In the genomic region with DNA sequence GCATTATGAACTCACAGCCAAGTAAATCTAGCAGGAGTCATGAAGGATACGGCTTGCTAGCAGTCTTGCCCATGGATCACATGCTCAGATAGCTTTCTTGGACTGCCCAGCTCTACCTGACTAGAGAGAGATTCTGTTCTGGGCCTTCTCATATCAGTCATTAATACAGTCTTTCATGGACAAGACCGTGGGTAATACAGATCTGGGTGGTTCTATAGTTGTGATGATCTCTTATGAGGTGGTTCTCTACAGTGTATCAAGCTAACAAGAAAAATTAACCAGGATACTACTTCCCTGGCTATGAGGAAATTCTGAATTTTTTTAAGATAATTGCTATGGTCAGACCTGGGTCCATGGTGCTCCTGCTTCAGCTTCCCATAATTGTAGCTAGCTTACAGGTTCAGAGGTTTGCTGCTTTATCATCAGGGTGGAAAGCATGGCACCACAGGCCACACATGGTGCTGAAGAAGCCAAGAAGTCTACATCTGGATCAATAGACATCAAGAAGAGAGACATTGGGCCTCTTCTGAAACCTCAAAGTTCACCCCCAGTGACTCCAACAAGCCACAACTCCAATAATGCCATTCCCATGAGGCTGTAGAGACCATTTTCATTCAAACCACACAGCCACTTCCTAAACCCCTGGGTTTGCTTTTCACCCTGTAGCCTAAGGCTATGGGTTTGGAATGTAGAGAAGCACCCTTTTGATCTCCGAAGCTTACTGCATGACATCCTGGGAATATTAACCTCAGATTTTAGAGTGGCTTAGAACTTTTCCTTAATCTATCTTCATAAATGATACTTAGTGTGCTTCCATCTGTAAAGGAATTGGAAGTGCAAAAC, we compare ENCODE assay signal across 14 mouse cellular contexts. TPM values are rescaled to one million over a fixed set of nuclear protein-coding genes. Genes with fewer than 3 reads are reported as not detected.
DNase-seq lines count a peak whose midpoint lies in the region; ATAC-seq and TF ChIP-seq lines count a peak whose summit lies in the region.
"Had no signal": no experiment of that assay in that cellular context is flagged by ENCODE, and none has a peak within 500 bp of the region (broad histone marks: within the 10 kb centered on the region; RNA-seq: fewer than 3 reads in every experiment).

No protein-coding gene starts in this region.

- H3K36me3 ChIP-seq in hindbrain, embryonic 12.5 days, result peaks cover 33% of the 10 kb centered on the region
- H3K36me3 ChIP-seq in hindbrain, embryonic 14.5 days (replicated peaks; ENCODE audit: control insufficient read depth, insufficient read depth), result peaks cover 51% of the 10 kb centered on the region
- peaks cover 41% of the 10 kb centered on the region for H3K36me3 ChIP-seq in midbrain, embryonic 13.5 days
- H3K36me3 ChIP-seq in midbrain, embryonic 14.5 days (ENCODE audit: control insufficient read depth, insufficient read depth, low read length), result peaks cover 46% of the 10 kb centered on the region
- peaks cover 17% of the 10 kb centered on the region for H3K36me3 ChIP-seq in hindbrain, postnatal 0 days (ENCODE audit: insufficient read depth, low read length)

- no peak overlapping the region for H3K4me3 ChIP-seq in hindbrain, embryonic 12.5 days
- H3K4me3 ChIP-seq in hindbrain, embryonic 14.5 days (replicated peaks; ENCODE audit: low read length), result no peak overlapping the region
- no peak overlapping the region for H3K4me3 ChIP-seq in midbrain, embryonic 13.5 days (replicated peaks)
- no peak overlapping the region for H3K4me3 ChIP-seq in midbrain, embryonic 14.5 days (replicated peaks; ENCODE audit: low read depth, low read length)
- H3K4me3 ChIP-seq in hindbrain, postnatal 0 days (ENCODE audit: low read length), result no peak overlapping the region
- H3K4me3 ChIP-seq: limb, embryonic 12.5 days had no signal

- TF ChIP-seq CTCF in hindbrain, postnatal 0 days (IDR thresholded peaks at IDR 0.05; ENCODE audit: low read depth), result no peak

- no peak overlapping the region for H3K4me2 ChIP-seq in hindbrain, embryonic 12.5 days (replicated peaks)
- H3K4me2 ChIP-seq in hindbrain, embryonic 14.5 days (replicated peaks), result no peak overlapping the region
- no peak overlapping the region for H3K4me2 ChIP-seq in midbrain, embryonic 13.5 days (replicated peaks)
- no peak overlapping the region for H3K4me2 ChIP-seq in midbrain, embryonic 14.5 days (ENCODE audit: low read length)
- no peak overlapping the region for H3K4me2 ChIP-seq in hindbrain, postnatal 0 days (ENCODE audit: low read depth, low read length)
- H3K4me2 ChIP-seq: limb, embryonic 12.5 days had no signal

- no peak overlapping the region for H3K27ac ChIP-seq in hindbrain, embryonic 12.5 days
- no peak overlapping the region for H3K27ac ChIP-seq in hindbrain, embryonic 14.5 days
- no peak overlapping the region for H3K27ac ChIP-seq in midbrain, embryonic 13.5 days
- no peak overlapping the region for H3K27ac ChIP-seq in midbrain, embryonic 14.5 days (replicated peaks; ENCODE audit: low read depth, low read length)
- no peak overlapping the region for H3K27ac ChIP-seq in hindbrain, postnatal 0 days
- H3K27ac ChIP-seq: limb, embryonic 12.5 days had no signal

- no peaks in the 10 kb centered on the region for H3K9me3 ChIP-seq in hindbrain, embryonic 12.5 days (replicated peaks)
- H3K9me3 ChIP-seq in hindbrain, embryonic 14.5 days (ENCODE audit: control insufficient read depth, low read length), result no peaks in the 10 kb centered on the region
- H3K9me3 ChIP-seq in midbrain, embryonic 13.5 days, result no peaks in the 10 kb centered on the region
- H3K9me3 ChIP-seq in midbrain, embryonic 14.5 days (ENCODE audit: control insufficient read depth, low read length), result no peaks in the 10 kb centered on the region
- H3K9me3 ChIP-seq in hindbrain, postnatal 0 days (ENCODE audit: low read length), result no peaks in the 10 kb centered on the region
- H3K9me3 ChIP-seq: limb, embryonic 12.5 days had no signal

- H3K27me3 ChIP-seq in hindbrain, embryonic 12.5 days, result no peaks in the 10 kb centered on the region
- no peaks in the 10 kb centered on the region for H3K27me3 ChIP-seq in hindbrain, embryonic 14.5 days (ENCODE audit: control insufficient read depth, insufficient read depth, low read length)
- no peaks in the 10 kb centered on the region for H3K27me3 ChIP-seq in midbrain, embryonic 13.5 days
- H3K27me3 ChIP-seq in midbrain, embryonic 14.5 days (ENCODE audit: control insufficient read depth, insufficient read depth, low read length), result no peaks in the 10 kb centered on the region
- H3K27me3 ChIP-seq in hindbrain, postnatal 0 days (ENCODE audit: insufficient read depth, low read length), result no peaks in the 10 kb centered on the region
- H3K27me3 ChIP-seq: limb, embryonic 12.5 days had no signal

- 92% methylated on average over 3 of the region's 3 CpGs for WGBS in hindbrain, embryonic 12.5 days
- 95% methylated on average over 3 of the region's 3 CpGs for WGBS in hindbrain, embryonic 14.5 days
- 94% methylated on average over 3 of the region's 3 CpGs for WGBS in midbrain, embryonic 13.5 days
- WGBS in midbrain, embryonic 14.5 days, result 96% methylated on average over 3 of the region's 3 CpGs
- WGBS in hindbrain, postnatal 0 days, result 96% methylated on average over 3 of the region's 3 CpGs

- DNase-seq in hindbrain, embryonic 14.5 days (ENCODE audit: low spot score), result no peak
- DNase-seq in midbrain, embryonic 14.5 days, result no peak
- no peak for DNase-seq in hindbrain, postnatal 0 days (ENCODE audit: low spot score)
- no peak for DNase-seq in left cerebral cortex, adult 18-20 months (ENCODE audit: low spot score in 2 of 2)
- DNase-seq in layer of hippocampus, postnatal 36 days, result no peak
- DNase-seq: adrenal gland, adult 2 months; cerebellum, adult 9-10 months; kidney, postnatal 36 days; lung, postnatal 10 days; right cerebral cortex, postnatal 14 days had no signal

- ATAC-seq in hindbrain, embryonic 12.5 days (ENCODE audit: low FRiP score), result peak; percentile 38; the same call in 1 of the 2 replicates
- no peak for ATAC-seq in hindbrain, embryonic 14.5 days (ENCODE audit: low FRiP score)
- peak; percentile 43; the same call in 1 of the 2 replicates for ATAC-seq in midbrain, embryonic 13.5 days
- ATAC-seq in midbrain, embryonic 14.5 days (ENCODE audit: low FRiP score, low TSS enrichment), result no peak
- peak; percentile 18; the same call in 1 of the 2 replicates for ATAC-seq in hindbrain, postnatal 0 days
- ATAC-seq: inflammation-experienced regulatory T-cells, adult 6 months had no signal

- no peak overlapping the region for H3K9ac ChIP-seq in hindbrain, embryonic 12.5 days
- H3K9ac ChIP-seq in hindbrain, embryonic 14.5 days, result no peak overlapping the region
- H3K9ac ChIP-seq in midbrain, embryonic 13.5 days (replicated peaks), result no peak overlapping the region
- no peak overlapping the region for H3K9ac ChIP-seq in midbrain, embryonic 14.5 days (replicated peaks; ENCODE audit: low read length)
- no peak overlapping the region for H3K9ac ChIP-seq in hindbrain, postnatal 0 days (replicated peaks; ENCODE audit: low read length)
- H3K9ac ChIP-seq: limb, embryonic 12.5 days had no signal

- no peaks in the 10 kb centered on the region for H3K4me1 ChIP-seq in hindbrain, embryonic 12.5 days
- H3K4me1 ChIP-seq in hindbrain, embryonic 14.5 days (replicated peaks; ENCODE audit: control insufficient read depth, insufficient read depth, low read length), result no peaks in the 10 kb centered on the region
- no peaks in the 10 kb centered on the region for H3K4me1 ChIP-seq in midbrain, embryonic 13.5 days (replicated peaks)
- H3K4me1 ChIP-seq in midbrain, embryonic 14.5 days (ENCODE audit: control insufficient read depth, insufficient read depth, low read length), result no peaks in the 10 kb centered on the region
- no peaks in the 10 kb centered on the region for H3K4me1 ChIP-seq in hindbrain, postnatal 0 days (ENCODE audit: insufficient read depth, low read length)
- H3K4me1 ChIP-seq: limb, embryonic 12.5 days had no signal

RNA-seq across cellular contexts. Expression of a gene that starts 16.0 kb away (rescaled TPM):
- polyA plus RNA-seq in hindbrain, embryonic 12.5 days (2016; fragmentation: Nextera tagmentation; extraction: Ambion mirVana), result 118 and 125 TPM in 2 replicates
- 105 and 111 TPM in 2 replicates for polyA plus RNA-seq in hindbrain, embryonic 14.5 days (2014; fragmentation: Nextera tagmentation; extraction: Ambion mirVana)
- 120 and 125 TPM in 2 replicates for polyA plus RNA-seq in midbrain, embryonic 13.5 days (2015; fragmentation: Nextera tagmentation; extraction: Ambion mirVana)
- 120 and 121 TPM in 2 replicates for polyA plus RNA-seq in midbrain, embryonic 14.5 days (2014; fragmentation: Nextera tagmentation; extraction: Ambion mirVana)
- 53.8 and 55.1 TPM in 2 replicates for total RNA-seq in hindbrain, postnatal 0 days (2014; rRNA removed)
- 93.4 and 102 TPM in 2 replicates for polyA plus RNA-seq in hindbrain, postnatal 0 days (2015; fragmentation: Nextera tagmentation; extraction: Ambion mirVana)
- 100 to 1,000 TPM; 144 to 151 TPM for total RNA-seq in left cerebral cortex, adult 18-20 months (2021)
- total RNA-seq in layer of hippocampus, postnatal 36 days (2021), result 100 to 1,000 TPM; 137 to 139 TPM

RNA-seq across cellular contexts. Expression of a gene that starts 16.7 kb away (rescaled TPM):
- polyA plus RNA-seq in hindbrain, embryonic 12.5 days (2016; fragmentation: Nextera tagmentation; extraction: Ambion mirVana), result 2.7 and 3.8 TPM in 2 replicates
- 7.5 and 9.0 TPM in 2 replicates for polyA plus RNA-seq in hindbrain, embryonic 14.5 days (2014; fragmentation: Nextera tagmentation; extraction: Ambion mirVana)
- polyA plus RNA-seq in midbrain, embryonic 13.5 days (2015; fragmentation: Nextera tagmentation; extraction: Ambion mirVana), result 1.5 and 1.6 TPM in 2 replicates
- polyA plus RNA-seq in midbrain, embryonic 14.5 days (2014; fragmentation: Nextera tagmentation; extraction: Ambion mirVana), result 2.0 and 2.6 TPM in 2 replicates
- total RNA-seq in hindbrain, postnatal 0 days (2014; rRNA removed), result 12.5 and 16.5 TPM in 2 replicates
- 9.0 and 9.4 TPM in 2 replicates for polyA plus RNA-seq in hindbrain, postnatal 0 days (2015; fragmentation: Nextera tagmentation; extraction: Ambion mirVana)
- total RNA-seq in left cerebral cortex, adult 18-20 months (2021), result 1 to 10 TPM; 3.5 to 4.0 TPM
- 1 to 10 TPM; 1.8 to 2.0 TPM for total RNA-seq in layer of hippocampus, postnatal 36 days (2021)
- polyA plus RNA-seq: inflammation-experienced regulatory T-cells, adult 6 months had no signal

Comparison
In these comparisons a context has a peak if more than half of its experiments do, and no peak if none do; other contexts are left out.
1. ATAC-seq: peak in hindbrain, embryonic 12.5 days (single experiment), midbrain, embryonic 13.5 days (single experiment) and hindbrain, postnatal 0 days (single experiment); none in hindbrain, embryonic 14.5 days (single experiment) and midbrain, embryonic 14.5 days (single experiment).